Mouse (Mus musculus) heart, embryonic 10.5 days (tissue): ENCODE measurements around the gene Zhx3. TPM values are rescaled to one million over a fixed set of nuclear protein-coding genes. Genes with fewer than 3 reads are reported as not detected.

Experiments used
- DNase-seq: peaks from one replicate; pipeline ENCODE4 v3.0.0-alpha.2; 2017; ENCODE audit warnings: low spot score
- H3K27ac ChIP-seq: fragments of 300-500 bp; sonication (generic); 2 replicates; pipeline ENCODE4 v1.5.1; 2016; ENCODE audit warnings: mild to moderate bottlenecking
- H3K27me3 ChIP-seq: fragments of 300-500 bp; sonication (generic); 2 replicates; pipeline ENCODE4 v1.6.1; 2016; ENCODE audit warnings: mild to moderate bottlenecking; ENCODE audit not compliant: poor library complexity, insufficient read depth, severe bottlenecking
- H3K36me3 ChIP-seq: fragments of 300-500 bp; sonication (generic); 2 replicates; pipeline ENCODE4 v1.6.1; 2016; ENCODE audit warnings: mild to moderate bottlenecking, moderate library complexity
- H3K4me1 ChIP-seq: fragments of 300-500 bp; sonication (generic); 2 replicates; pipeline ENCODE4 v1.6.1; 2016; ENCODE audit warnings: mild to moderate bottlenecking
- H3K4me3 ChIP-seq: fragments of 300-500 bp; sonication (generic); 2 replicates; pipeline ENCODE4 v1.5.1; 2016; ENCODE audit warnings: mild to moderate bottlenecking, moderate library complexity
- H3K9me3 ChIP-seq: fragments of 300-500 bp; sonication (generic); 2 replicates; pipeline ENCODE4 v1.6.1; 2016; ENCODE audit warnings: mild to moderate bottlenecking, moderate library complexity
- WGBS: fragments of 180-500 bp; shearing (Covaris S2); methylation state at CpG from one replicate; pipeline ENCODE4 v1.1.7; 2016; 5-methylcytosine and 5-hydroxymethylcytosine counted together
- polyA plus RNA-seq: library from polyadenylated mRNA; unstranded; fragments of >200 nt; fragmentation: Nextera tagmentation; extraction: Ambion mirVana; gene quantifications from 2 replicates; pipeline ENCODE4 v1.2.1, GENCODE M21; 2016

The Zhx3 gene
- polyA plus RNA-seq, 1 experiment from 2014 or later = 6.1 TPM

GRCm38 (mm10) chr2:160876115-160876514, 3.3 kb upstream of the Zhx3 start:
- no peaks in the 10 kb centered on the region for H3K9me3 ChIP-seq
- H3K27ac ChIP-seq = no peak overlapping the region
- no peaks in the 10 kb centered on the region for H3K27me3 ChIP-seq
- peaks cover 19% of the 10 kb centered on the region for H3K4me1 ChIP-seq
- H3K4me3 ChIP-seq = no peak overlapping the region
- 77% methylated on average over 4 of the region's 4 CpGs for WGBS
- H3K36me3 ChIP-seq = no peaks in the 10 kb centered on the region
- no peak for DNase-seq

GRCm38 (mm10) chr2:160874231-160874877, 1.6 kb upstream of the Zhx3 start:
- no peak overlapping the region for H3K27ac ChIP-seq
- H3K9me3 ChIP-seq = no peaks in the 10 kb centered on the region
- H3K4me3 ChIP-seq = no peak overlapping the region
- peaks cover 11% of the 10 kb centered on the region for H3K4me1 ChIP-seq
- no peaks in the 10 kb centered on the region for H3K36me3 ChIP-seq
- no peaks in the 10 kb centered on the region for H3K27me3 ChIP-seq
- WGBS = 74% methylated on average over 5 of the region's 5 CpGs
- no peak for DNase-seq

GRCm38 (mm10) chr2:160872395-160872794, 403 bp downstream of the Zhx3 start:
- H3K27me3 ChIP-seq = no peaks in the 10 kb centered on the region
- H3K9me3 ChIP-seq = no peaks in the 10 kb centered on the region
- peak overlapping the region; percentile 96 for H3K4me3 ChIP-seq
- H3K4me1 ChIP-seq = peaks cover 11% of the 10 kb centered on the region
- peak; percentile 86 for DNase-seq
- H3K36me3 ChIP-seq = no peaks in the 10 kb centered on the region
- under 1% methylated on average over 44 of the region's 47 CpGs for WGBS
- peak overlapping the region; percentile 97 for H3K27ac ChIP-seq

GRCm38 (mm10) chr2:160871310-160871709, 1.5 kb downstream of the Zhx3 start:
- 87% methylated on average over 3 of the region's 3 CpGs for WGBS
- H3K36me3 ChIP-seq = no peaks in the 10 kb centered on the region
- no peak for DNase-seq
- no peak overlapping the region for H3K4me3 ChIP-seq
- no peaks in the 10 kb centered on the region for H3K27me3 ChIP-seq
- peaks cover 11% of the 10 kb centered on the region for H3K4me1 ChIP-seq
- H3K27ac ChIP-seq = no peak overlapping the region
- no peaks in the 10 kb centered on the region for H3K9me3 ChIP-seq

- Histone ChIP-seq H3K27me3 (no peaks in the 10 kb centered on the region), H3K9me3 (no peaks in the 10 kb centered on the region), H3K27ac (no peak overlapping the region), H3K36me3 (no peaks in the 10 kb centered on the region), H3K4me1 (peaks cover 11% of the 10 kb centered on the region), H3K4me3 (no peak overlapping the region)
- DNase-seq = no peak
- WGBS = 76% methylated on average over 3 of the region's 3 CpGs
These were observed 3.4 kb downstream of the Zhx3 start for GRCm38 (mm10) chr2:160869446-160869845.

- no peak overlapping the region for H3K4me3 ChIP-seq
- no peaks in the 10 kb centered on the region for H3K4me1 ChIP-seq
- no peak overlapping the region for H3K27ac ChIP-seq
- DNase-seq = no peak
- 75% methylated on average over 2 of the region's 2 CpGs for WGBS
- no peaks in the 10 kb centered on the region for H3K9me3 ChIP-seq
- no peaks in the 10 kb centered on the region for H3K36me3 ChIP-seq
- no peaks in the 10 kb centered on the region for H3K27me3 ChIP-seq
These were observed 7.5 kb downstream of the Zhx3 start for GRCm38 (mm10) chr2:160865266-160865665.

- Histone ChIP-seq H3K4me1 (no peaks in the 10 kb centered on the region), H3K4me3 (no peak overlapping the region), H3K9me3 (no peaks in the 10 kb centered on the region), H3K27me3 (no peaks in the 10 kb centered on the region), H3K36me3 (no peaks in the 10 kb centered on the region), H3K27ac (no peak overlapping the region)
- WGBS = 77% methylated on average over 1 of the region's 1 CpGs
- no peak for DNase-seq
These were observed 8.7 kb downstream of the Zhx3 start for GRCm38 (mm10) chr2:160864112-160864511.

- H3K36me3 ChIP-seq = no peaks in the 10 kb centered on the region
- no peak overlapping the region for H3K4me3 ChIP-seq
- WGBS = 66% methylated on average over 1 of the region's 1 CpGs
- no peak for DNase-seq
- no peak overlapping the region for H3K27ac ChIP-seq
- H3K4me1 ChIP-seq = no peaks in the 10 kb centered on the region
- no peaks in the 10 kb centered on the region for H3K9me3 ChIP-seq
- no peaks in the 10 kb centered on the region for H3K27me3 ChIP-seq
These were observed 12.4 kb downstream of the Zhx3 start for GRCm38 (mm10) chr2:160860363-160860762.

- H3K9me3 ChIP-seq = no peaks in the 10 kb centered on the region
- no peak for DNase-seq
- 71% methylated on average over 5 of the region's 5 CpGs for WGBS
These were observed 16.3 kb downstream of the Zhx3 start for GRCm38 (mm10) chr2:160856359-160857102.

GRCm38 (mm10) chr2:160854687-160855086, 18.1 kb downstream of the Zhx3 start:
- DNase-seq = no peak
- no peaks in the 10 kb centered on the region for H3K9me3 ChIP-seq
- H3K4me3 ChIP-seq = no peak overlapping the region
- H3K4me1 ChIP-seq = no peaks in the 10 kb centered on the region
- no peak overlapping the region for H3K27ac ChIP-seq
- H3K27me3 ChIP-seq = no peaks in the 10 kb centered on the region
- no peaks in the 10 kb centered on the region for H3K36me3 ChIP-seq

More at GRCm38 (mm10) chr2:160856359-160857102, 16.3 kb downstream of the Zhx3 start:
- Histone ChIP-seq H3K27me3 (no peaks in the 10 kb centered on the region), H3K36me3 (no peaks in the 10 kb centered on the region), H3K27ac (no peak overlapping the region), H3K4me3 (no peak overlapping the region), H3K4me1 (no peaks in the 10 kb centered on the region)

- H3K36me3 ChIP-seq = no peaks in the 10 kb centered on the region
- H3K9me3 ChIP-seq = no peaks in the 10 kb centered on the region
- WGBS = 72% methylated on average over 3 of the region's 3 CpGs
- no peaks in the 10 kb centered on the region for H3K27me3 ChIP-seq
- no peaks in the 10 kb centered on the region for H3K4me1 ChIP-seq
- no peak overlapping the region for H3K4me3 ChIP-seq
- H3K27ac ChIP-seq = no peak overlapping the region
- DNase-seq = no peak
These were observed 22.4 kb downstream of the Zhx3 start for GRCm38 (mm10) chr2:160850360-160850759.

- Histone ChIP-seq H3K27me3 (no peaks in the 10 kb centered on the region), H3K4me3 (no peak overlapping the region), H3K36me3 (no peaks in the 10 kb centered on the region), H3K27ac (no peak overlapping the region), H3K9me3 (no peaks in the 10 kb centered on the region), H3K4me1 (no peaks in the 10 kb centered on the region)
- no peak for DNase-seq
- 77% methylated on average over 3 of the region's 3 CpGs for WGBS
These were observed 23.1 kb downstream of the Zhx3 start for GRCm38 (mm10) chr2:160849617-160850240.

GRCm38 (mm10) chr2:160848186-160848585, 24.6 kb downstream of the Zhx3 start:
- H3K27me3 ChIP-seq = no peaks in the 10 kb centered on the region
- H3K36me3 ChIP-seq = no peaks in the 10 kb centered on the region
- no peaks in the 10 kb centered on the region for H3K4me1 ChIP-seq
- no peaks in the 10 kb centered on the region for H3K9me3 ChIP-seq
- 75% methylated on average over 2 of the region's 2 CpGs for WGBS
- no peak for DNase-seq
- H3K27ac ChIP-seq = no peak overlapping the region
- H3K4me3 ChIP-seq = no peak overlapping the region
